Mouse (Mus musculus) gastrocnemius, postnatal 36 days (tissue): ENCODE data around the gene Mast4. TPM values are rescaled to one million over a fixed set of nuclear protein-coding genes. Genes with fewer than 3 reads are reported as not detected.

Source experiments
- DNase-seq, 2 experiments: peaks; one replicate each; pipeline ENCODE4 v3.0.0; 2022
- intact Hi-C: fragments of 180-260 bp; cut with DNase I; formaldehyde crosslinking; loops from one replicate; pipeline ENCODE4 v1.15.1; 2025
- total RNA-seq, 2 experiments: library from RNA; stranded (reverse); gene quantifications; 2 replicates each; pipeline ENCODE4 v1.2.3; 2021

Mast4 gene
- total RNA-seq, 2 experiments from 2014 or later: 30.8 to 33.7 TPM

- DNase-seq: no peak
- intact Hi-C loops: no loop called here
These were observed 133.1 kb downstream of the Mast4 start for GRCm38 (mm10) chr13:103201016-103201760.

- intact Hi-C loops: no loop called here
- DNase-seq: no peak
These were observed 134.3 kb downstream of the Mast4 start for GRCm38 (mm10) chr13:103199823-103200660.

GRCm38 (mm10) chr13:103198210-103198940, 135.9 kb downstream of the Mast4 start:
- DNase-seq: no peak
- intact Hi-C loops: no loop called here

GRCm38 (mm10) chr13:103196307-103196706, 138.0 kb downstream of the Mast4 start:
- DNase-seq: no peak
- intact Hi-C loops: no loop called here

GRCm38 (mm10) chr13:103195847-103196246, 138.4 kb downstream of the Mast4 start:
- DNase-seq: no peak
- intact Hi-C loops: no loop called here

GRCm38 (mm10) chr13:103183566-103183965, 150.7 kb downstream of the Mast4 start:
- intact Hi-C loops: no loop called here
- no peak for DNase-seq

GRCm38 (mm10) chr13:103181836-103182235, 152.5 kb downstream of the Mast4 start:
- intact Hi-C loops: no loop called here
- no peak for DNase-seq

- intact Hi-C loops: no loop called here
- DNase-seq: no peak
These were observed 157.4 kb downstream of the Mast4 start for GRCm38 (mm10) chr13:103176871-103177270.

- intact Hi-C loops: loop anchor here (1.0 kb wide), 1 partner anchor 470 kb away; no protein-coding TSS in a partner anchor
- DNase-seq: no peak
These were observed 159.9 kb downstream of the Mast4 start for GRCm38 (mm10) chr13:103174431-103174830.

- peak in 1 of 2 experiments; percentile 71 for DNase-seq
- intact Hi-C loops: loop anchor here (1.0 kb wide), 1 partner anchor 471 kb away; no protein-coding TSS in a partner anchor
These were observed 160.6 kb downstream of the Mast4 start for GRCm38 (mm10) chr13:103173545-103174182.

GRCm38 (mm10) chr13:103151944-103152343, 182.4 kb downstream of the Mast4 start:
- intact Hi-C loops: no loop called here
- no peak for DNase-seq

- intact Hi-C loops: no loop called here
- DNase-seq: no peak
These were observed 183.1 kb downstream of the Mast4 start for GRCm38 (mm10) chr13:103151171-103151570.

GRCm38 (mm10) chr13:103150671-103151070, 183.6 kb downstream of the Mast4 start:
- intact Hi-C loops: no loop called here
- DNase-seq: no peak

- intact Hi-C loops: no loop called here
- DNase-seq: no peak
These were observed 184.9 kb downstream of the Mast4 start for GRCm38 (mm10) chr13:103149415-103149814.

- intact Hi-C loops: no loop called here
- no peak for DNase-seq
These were observed 190.0 kb downstream of the Mast4 start for GRCm38 (mm10) chr13:103144343-103144742.

GRCm38 (mm10) chr13:103141304-103141703, 193.0 kb downstream of the Mast4 start:
- no peak for DNase-seq
- intact Hi-C loops: no loop called here

GRCm38 (mm10) chr13:103140051-103140450, 194.2 kb downstream of the Mast4 start:
- intact Hi-C loops: no loop called here
- no peak for DNase-seq

- intact Hi-C loops: no loop called here
- DNase-seq: no peak
These were observed 196.0 kb downstream of the Mast4 start for GRCm38 (mm10) chr13:103138298-103138697.

GRCm38 (mm10) chr13:103135224-103135883, 198.9 kb downstream of the Mast4 start:
- intact Hi-C loops: no loop called here
- no peak for DNase-seq

- DNase-seq: no peak
- intact Hi-C loops: no loop called here
These were observed 202.5 kb downstream of the Mast4 start for GRCm38 (mm10) chr13:103131781-103132180.
